Mouse (Mus musculus) spleen, adult 2 months (tissue): Measurements from ENCODE around the gene 9930111J21Rik1. TPM values are rescaled to one million over a fixed set of nuclear protein-coding genes. Genes with fewer than 3 reads are reported as not detected.
"Not testable (repeated sequence)": the region's sequence is repeated elsewhere in the genome, so short reads cannot be mapped to it uniquely, and the experiment has no call there.

Experiments used
- DNase-seq, 2 experiments: peaks; one replicate each; pipeline versions ENCODE4 v3.0.0 to v3.0.0-alpha.2; 2012 to 2021; ENCODE audit warnings: low spot score in 2 of 2, low read depth in 1 of 2
- H3K27ac ChIP-seq: fragments of 200-500 bp; 2 replicates; pipeline ENCODE4 v1.5.1; 2012; ENCODE audit warnings: low read length, inconsistent platforms; ENCODE audit not compliant: insufficient read depth
- H3K27me3 ChIP-seq: fragments of 200-500 bp; 2 replicates; pipeline ENCODE4 v1.6.1; 2012; ENCODE audit warnings: mild to moderate bottlenecking, moderate library complexity, low read length, inconsistent platforms; ENCODE audit not compliant: control insufficient read depth, insufficient read depth
- H3K36me3 ChIP-seq: fragments of 200-500 bp; 2 replicates; pipeline ENCODE4 v1.6.1; 2012; ENCODE audit warnings: mild to moderate bottlenecking, low read length, inconsistent platforms; ENCODE audit not compliant: control insufficient read depth, insufficient read depth
- H3K4me1 ChIP-seq: fragments of 200-500 bp; 2 replicates; pipeline ENCODE4 v1.6.1; 2011; ENCODE audit warnings: inconsistent platforms; ENCODE audit not compliant: control insufficient read depth, insufficient read depth, insufficient read length
- H3K4me3 ChIP-seq: fragments of 200-500 bp; 2 replicates; pipeline ENCODE4 v1.5.1; 2011; ENCODE audit warnings: mild to moderate bottlenecking, inconsistent platforms; ENCODE audit not compliant: insufficient read depth, insufficient read length; ENCODE audit errors: extremely low read depth
- WGBS: fragments of 180-500 bp; shearing (Covaris S2); methylation state at CpG from one replicate; pipeline ENCODE4 v1.1.7; 2018; 5-methylcytosine and 5-hydroxymethylcytosine counted together
- polyA plus RNA-seq: library from polyadenylated mRNA; depleted of rRNA; stranded (reverse); fragments of >200 nt; gene quantifications from 2 replicates; pipeline ENCODE4 v1.2.3, GENCODE M21; 2012; rRNA removed

The 9930111J21Rik1 gene
- polyA plus RNA-seq: 16.0 and 17.9 TPM in 2 replicates

GRCm38 (mm10) chr11:48979251-48979650 lies at the start of gene 9930111J21Rik1:
9930111J21Rik1 (minus strand) TSS chr11:48979398.
- H3K27ac ChIP-seq: peak within 1 kb of the TSS; percentile 70
- not testable (repeated sequence) for H3K4me3 ChIP-seq, DNase-seq, H3K27me3 ChIP-seq, H3K4me1 ChIP-seq, H3K36me3 ChIP-seq
- WGBS: no CpG with 5 or more reads among the region's 3 CpGs

- H3K4me1 ChIP-seq, DNase-seq, H3K27ac ChIP-seq, H3K4me3 ChIP-seq, H3K27me3 ChIP-seq, H3K36me3 ChIP-seq: not testable (repeated sequence)
These were observed 32.9 kb upstream of the 9930111J21Rik1 start for GRCm38 (mm10) chr11:49012074-49012473.

GRCm38 (mm10) chr11:49006785-49007184 lies 27.6 kb upstream of the 9930111J21Rik1 start:
- 79% methylated on average over 1 of the region's 1 CpGs for WGBS
- H3K4me3 ChIP-seq, H3K27me3 ChIP-seq, DNase-seq, H3K4me1 ChIP-seq, H3K36me3 ChIP-seq, H3K27ac ChIP-seq: not testable (repeated sequence)

GRCm38 (mm10) chr11:49006317-49006716 lies 27.1 kb upstream of the 9930111J21Rik1 start:
- not testable (repeated sequence) for H3K27me3 ChIP-seq, H3K4me3 ChIP-seq, H3K36me3 ChIP-seq, H3K4me1 ChIP-seq, H3K27ac ChIP-seq, DNase-seq
- 28% methylated on average over 2 of the region's 2 CpGs for WGBS

GRCm38 (mm10) chr11:49000411-49000810 lies 21.2 kb upstream of the 9930111J21Rik1 start:
- not testable (repeated sequence) for H3K27me3 ChIP-seq, H3K4me1 ChIP-seq, H3K27ac ChIP-seq, H3K4me3 ChIP-seq, H3K36me3 ChIP-seq, DNase-seq
- WGBS: 14% methylated on average over 1 of the region's 1 CpGs

- WGBS: 8% methylated on average over 2 of the region's 2 CpGs
- H3K27ac ChIP-seq: peak within 1 kb of the TSS; percentile 59; the same call in 1 of the 2 replicates
- DNase-seq: not testable (repeated sequence)
These were observed 14.8 kb upstream of the 9930111J21Rik1 start, which contains the start of gene Tgtp1 for GRCm38 (mm10) chr11:48994018-48994417. Tgtp1 (minus strand) TSS chr11:48994172.

GRCm38 (mm10) chr11:48993296-48993695 lies 14.1 kb upstream of the 9930111J21Rik1 start:
- 73% methylated on average over 10 of the region's 10 CpGs for WGBS
- DNase-seq, H3K4me3 ChIP-seq, H3K27me3 ChIP-seq, H3K36me3 ChIP-seq, H3K27ac ChIP-seq: not testable (repeated sequence)
- H3K4me1 ChIP-seq: peaks cover 18% of the 10 kb centered on the region

More at GRCm38 (mm10) chr11:48994018-48994417, 14.8 kb upstream of the 9930111J21Rik1 start, which contains the start of gene Tgtp1:
- H3K4me3 ChIP-seq, H3K27me3 ChIP-seq, H3K36me3 ChIP-seq: not testable (repeated sequence)
- H3K4me1 ChIP-seq: peaks cover 18% of the 10 kb centered on the region

GRCm38 (mm10) chr11:48991740-48992520 lies 12.7 kb upstream of the 9930111J21Rik1 start, which contains the start of gene Gm12185:
Gm12185 (minus strand) TSS chr11:48992226.
- not testable (repeated sequence) for H3K36me3 ChIP-seq, DNase-seq, H3K27me3 ChIP-seq
- peak within 1 kb of the TSS; percentile 23; the same call in 1 of the 2 replicates for H3K4me3 ChIP-seq
- 28% methylated on average over 4 of the region's 4 CpGs for WGBS
- H3K27ac ChIP-seq: peak within 1 kb of the TSS; percentile 37; the same call in 1 of the 2 replicates
- peaks cover 18% of the 10 kb centered on the region for H3K4me1 ChIP-seq

- H3K4me3 ChIP-seq, H3K27ac ChIP-seq, H3K36me3 ChIP-seq, DNase-seq, H3K27me3 ChIP-seq: not testable (repeated sequence)
- peaks cover 18% of the 10 kb centered on the region for H3K4me1 ChIP-seq
- 29% methylated on average over 2 of the region's 2 CpGs for WGBS
These were observed 10.8 kb upstream of the 9930111J21Rik1 start for GRCm38 (mm10) chr11:48989981-48990380.

- H3K27ac ChIP-seq: peak overlapping the region; percentile 45; the same call in 1 of the 2 replicates
- H3K36me3 ChIP-seq, H3K27me3 ChIP-seq, H3K4me3 ChIP-seq, DNase-seq, H3K4me1 ChIP-seq: not testable (repeated sequence)
- WGBS: 26% methylated on average over 2 of the region's 3 CpGs
These were observed 9.0 kb upstream of the 9930111J21Rik1 start for GRCm38 (mm10) chr11:48988219-48988618.

- not testable (repeated sequence) for H3K4me1 ChIP-seq, H3K27me3 ChIP-seq, DNase-seq, H3K4me3 ChIP-seq, H3K36me3 ChIP-seq, H3K27ac ChIP-seq
- no CpG with 5 or more reads among the region's 3 CpGs for WGBS
These were observed 3.6 kb upstream of the 9930111J21Rik1 start for GRCm38 (mm10) chr11:48982848-48983247.
